Mouse (Mus musculus): ENCODE data around the gene Vpreb1. TPM values are rescaled to one million over a fixed set of nuclear protein-coding genes. Genes with fewer than 3 reads are reported as not detected.

The Vpreb1 gene
- polyA plus RNA-seq, 1 experiment = 1.4 TPM

- no peak for DNase-seq (ENCODE audit: low spot score)
Observed at GRCm38 (mm10) chr16:16855541-16855940, 15.1 kb downstream of the Vpreb1 start.

GRCm38 (mm10) chr16:16854836-16855235 is 15.8 kb downstream of the Vpreb1 start:
- no peak for DNase-seq (ENCODE audit: low spot score)

- no peak for DNase-seq (ENCODE audit: low spot score)
Observed at GRCm38 (mm10) chr16:16852411-16852810, 18.2 kb downstream of the Vpreb1 start.

- no peak for DNase-seq (ENCODE audit: low spot score)
Observed at GRCm38 (mm10) chr16:16849196-16849595, 21.4 kb downstream of the Vpreb1 start.

- no peak for DNase-seq (ENCODE audit: low spot score)
Observed at GRCm38 (mm10) chr16:16829671-16830070, 41.0 kb downstream of the Vpreb1 start.

GRCm38 (mm10) chr16:16828757-16829615 is 41.7 kb downstream of the Vpreb1 start, which contains the start of gene Spag6l:
Gene Spag6l, minus strand, starts transcription at chr16:16829456.
- no peak for DNase-seq (ENCODE audit: low spot score)

- DNase-seq (ENCODE audit: low spot score) = no peak
Observed at GRCm38 (mm10) chr16:16826223-16826622, 44.4 kb downstream of the Vpreb1 start.

GRCm38 (mm10) chr16:16825476-16825875 is 45.2 kb downstream of the Vpreb1 start:
- DNase-seq (ENCODE audit: low spot score) = no peak

Other genes with a start within 250 kb of the Vpreb1 start
- gene Olfr19, start 194.4 kb downstream of the Vpreb1 start, polyA plus RNA-seq (2012; rRNA removed) = not detected in 2 replicates
- 0.03 TPM in 1 of 2 replicates, not detected in the other for gene Spag6l, start 41.4 kb downstream of the Vpreb1 start, polyA plus RNA-seq (2012; rRNA removed)
- gene Igll1, start 6.9 kb downstream of the Vpreb1 start, polyA plus RNA-seq (2012; rRNA removed) = not detected in 2 replicates
- gene Top3b, start 107 bp downstream of the Vpreb1 start, polyA plus RNA-seq (2012; rRNA removed) = 75.9 and 82.4 TPM in 2 replicates
- 17.8 and 18.2 TPM in 2 replicates for gene Ppm1f, start 25.6 kb upstream of the Vpreb1 start, polyA plus RNA-seq (2012; rRNA removed)
- 122 and 134 TPM in 2 replicates for gene Mapk1, start 112.5 kb upstream of the Vpreb1 start, polyA plus RNA-seq (2012; rRNA removed)
- 4.2 and 4.5 TPM in 2 replicates for gene Ypel1, start 198.9 kb upstream of the Vpreb1 start, polyA plus RNA-seq (2012; rRNA removed)
- 86.8 and 97.1 TPM in 2 replicates for gene Ppil2, start 240.4 kb upstream of the Vpreb1 start, polyA plus RNA-seq (2012; rRNA removed)

Measured in urinary bladder, adult 2 months (tissue).